Comparison of ENCODE assay signal across 8 mouse cellular contexts in genomic region chr11:75630645-75631229, GRCm38 (mm10). TPM values are rescaled to one million over a fixed set of nuclear protein-coding genes. Genes with fewer than 3 reads are reported as not detected.
A peak's percentile ranks its signal among the peaks of the same experiment; 100 is the strongest.
DNase-seq lines count a peak whose midpoint lies in the region; ATAC-seq and TF ChIP-seq lines count a peak whose summit lies in the region.

TSS of gene Inpp5k (plus strand) at chr11:75630988.

- TF ChIP-seq EP300 in CH12.LX (IDR thresholded peaks at IDR 0.05; ENCODE audit: low read length), result no peak

- dilution Hi-C loops in CH12.LX (cut with MboI; ENCODE audit: extremely low pct_ligation_motif_present, extremely low pct_unique_long_range_greater_than_20kb, low sequenced_read_pairs), result no loop called here

- no peaks in the 10 kb centered on the region for H3K27me3 ChIP-seq in CH12.LX (replicated peaks)
- no peaks in the 10 kb centered on the region for H3K27me3 ChIP-seq in forebrain, embryonic 11.5 days (ENCODE audit: control insufficient read depth, insufficient read depth, low read length)
- no peaks in the 10 kb centered on the region for H3K27me3 ChIP-seq in heart, embryonic 16.5 days (ENCODE audit: control insufficient read depth, insufficient read depth, low read length)
- H3K27me3 ChIP-seq in liver, embryonic 15.5 days, result no peaks in the 10 kb centered on the region
- no peaks in the 10 kb centered on the region for H3K27me3 ChIP-seq in neural tube, embryonic 12.5 days (replicated peaks)

- H3K79me2 ChIP-seq in CH12.LX (replicated peaks; ENCODE audit: control insufficient read depth, extremely low read depth, insufficient read depth, poor library complexity, severe bottlenecking), result no peaks in the 10 kb centered on the region

- no peaks in the 10 kb centered on the region for H3K9me3 ChIP-seq in CH12.LX (replicated peaks; ENCODE audit: low read length)
- H3K9me3 ChIP-seq in forebrain, embryonic 11.5 days (ENCODE audit: control insufficient read depth, low read length), result no peaks in the 10 kb centered on the region
- no peaks in the 10 kb centered on the region for H3K9me3 ChIP-seq in heart, embryonic 16.5 days (replicated peaks; ENCODE audit: control insufficient read depth, low read length)
- no peaks in the 10 kb centered on the region for H3K9me3 ChIP-seq in liver, embryonic 15.5 days (replicated peaks)
- no peaks in the 10 kb centered on the region for H3K9me3 ChIP-seq in neural tube, embryonic 12.5 days

- TF ChIP-seq CTCF in CH12.LX (conservative IDR thresholded peaks at IDR 0.05 in 1 of 2, IDR thresholded peaks at IDR 0.05 in 1 of 2; ENCODE audit: low read depth in 2 of 2, low read length in 2 of 2), result no peak

- under 1% methylated on average over 53 of the region's 53 CpGs for WGBS in forebrain, embryonic 11.5 days
- under 1% methylated on average over 53 of the region's 53 CpGs for WGBS in heart, embryonic 16.5 days
- WGBS in liver, embryonic 15.5 days (ENCODE audit: insufficient replicate concordance), result under 1% methylated on average over 53 of the region's 53 CpGs
- WGBS in neural tube, embryonic 12.5 days, result under 1% methylated on average over 53 of the region's 53 CpGs

- H3K27ac ChIP-seq in CH12.LX (ENCODE audit: insufficient read depth, low read depth), result peak within 1 kb of the TSS; percentile 61
- H3K27ac ChIP-seq in forebrain, embryonic 11.5 days (ENCODE audit: low read depth, low read length), result peak within 1 kb of the TSS; percentile 55
- peak within 1 kb of the TSS; percentile 94 for H3K27ac ChIP-seq in heart, embryonic 16.5 days (ENCODE audit: low read length)
- peak within 1 kb of the TSS; percentile 83 for H3K27ac ChIP-seq in liver, embryonic 15.5 days (replicated peaks)
- H3K27ac ChIP-seq in neural tube, embryonic 12.5 days, result no peak within 1 kb of the TSS

- H3K4me3 ChIP-seq in CH12.LX (replicated peaks in 1 of 3; ENCODE audit: low read depth in 2 of 3, low read length in 2 of 3, poor library complexity in 1 of 3), result peak within 1 kb of the TSS; percentile 68 to 81 (median 79)
- peak within 1 kb of the TSS; percentile 63 for H3K4me3 ChIP-seq in forebrain, embryonic 11.5 days (ENCODE audit: low read depth, low read length)
- peak within 1 kb of the TSS; percentile 91 for H3K4me3 ChIP-seq in heart, embryonic 16.5 days (ENCODE audit: low read length)
- H3K4me3 ChIP-seq in liver, embryonic 15.5 days (replicated peaks), result peak within 1 kb of the TSS; percentile 81
- peak within 1 kb of the TSS; percentile 51 for H3K4me3 ChIP-seq in neural tube, embryonic 12.5 days

- TF ChIP-seq RAD21 in CH12.LX (IDR thresholded peaks at IDR 0.05; ENCODE audit: low read depth, low read length), result no peak

- peak within 1 kb of the TSS; percentile 85 for H3K4me2 ChIP-seq in CH12.LX (ENCODE audit: insufficient read depth, low read depth, poor library complexity, severe bottlenecking)
- peak within 1 kb of the TSS; percentile 76 for H3K4me2 ChIP-seq in forebrain, embryonic 11.5 days (ENCODE audit: low read depth, low read length, severe bottlenecking)
- H3K4me2 ChIP-seq in heart, embryonic 16.5 days (ENCODE audit: low read depth, low read length), result peak within 1 kb of the TSS; percentile 95
- peak within 1 kb of the TSS; percentile 89 for H3K4me2 ChIP-seq in liver, embryonic 15.5 days
- H3K4me2 ChIP-seq in neural tube, embryonic 12.5 days (replicated peaks), result peak within 1 kb of the TSS; percentile 83

- H3K9ac ChIP-seq in CH12.LX (ENCODE audit: insufficient read depth, low read depth), result peak within 1 kb of the TSS; percentile 91
- H3K9ac ChIP-seq in forebrain, embryonic 11.5 days (ENCODE audit: low read length), result peak within 1 kb of the TSS; percentile 67
- peak within 1 kb of the TSS; percentile 84 for H3K9ac ChIP-seq in heart, embryonic 16.5 days (ENCODE audit: low read length)
- H3K9ac ChIP-seq in liver, embryonic 15.5 days, result peak within 1 kb of the TSS; percentile 78
- peak within 1 kb of the TSS; percentile 74 for H3K9ac ChIP-seq in neural tube, embryonic 12.5 days

- ATAC-seq in forebrain, embryonic 11.5 days (replicated peaks; ENCODE audit: low FRiP score), result peak; percentile 99
- peak; percentile 98 for ATAC-seq in heart, embryonic 16.5 days (replicated peaks; ENCODE audit: extremely low read depth, insufficient read depth, low FRiP score)
- peak; percentile 99 for ATAC-seq in liver, embryonic 15.5 days (ENCODE audit: insufficient read depth)
- peak; percentile 99 for ATAC-seq in neural tube, embryonic 12.5 days (ENCODE audit: low FRiP score, low read depth)

- peaks cover 5 to 38% of the 10 kb centered on the region in 2 experiments; a peak in 3 of 4 replicates for H3K4me1 ChIP-seq in CH12.LX (ENCODE audit: control insufficient read depth in 1 of 2, insufficient read depth in 2 of 2)
- peaks cover 6% of the 10 kb centered on the region; the same call in 1 of the 2 replicates for H3K4me1 ChIP-seq in forebrain, embryonic 11.5 days (replicated peaks; ENCODE audit: control insufficient read depth, insufficient read depth, low read length)
- peaks cover 18% of the 10 kb centered on the region for H3K4me1 ChIP-seq in heart, embryonic 16.5 days (ENCODE audit: control insufficient read depth, insufficient read depth, low read length)
- peaks cover 37% of the 10 kb centered on the region for H3K4me1 ChIP-seq in liver, embryonic 15.5 days (replicated peaks)
- H3K4me1 ChIP-seq in neural tube, embryonic 12.5 days, result peaks cover 24% of the 10 kb centered on the region

- peak; percentile 98 for DNase-seq in CH12.LX (ENCODE audit: extremely low read depth)
- DNase-seq in c-Kit-positive CD71-positive TER-119-negative erythroid progenitor cells, embryonic 14.5 days (ENCODE audit: low read depth), result peak; percentile 96
- peak; percentile 97 for DNase-seq in forebrain, embryonic 11.5 days (ENCODE audit: low spot score)
- DNase-seq in kidney, postnatal 36 days, result peak; percentile 97 to 98
- peak; percentile 98 for DNase-seq in telencephalon, adult 2 months (ENCODE audit: low read depth, low spot score)

- H3K36me3 ChIP-seq in CH12.LX (replicated peaks in 1 of 2; ENCODE audit: control insufficient read depth in 1 of 2, insufficient read depth in 1 of 2, low read length in 1 of 2), result peaks cover 45 to 71% of the 10 kb centered on the region in 2 experiments
- H3K36me3 ChIP-seq in forebrain, embryonic 11.5 days (ENCODE audit: control insufficient read depth, insufficient read depth, low read length), result peaks cover 3% of the 10 kb centered on the region; the same call in 1 of the 2 replicates
- H3K36me3 ChIP-seq in heart, embryonic 16.5 days (ENCODE audit: control insufficient read depth, insufficient read depth), result peaks cover 24% of the 10 kb centered on the region
- H3K36me3 ChIP-seq in liver, embryonic 15.5 days (replicated peaks), result peaks cover 30% of the 10 kb centered on the region
- H3K36me3 ChIP-seq in neural tube, embryonic 12.5 days, result peaks cover 28% of the 10 kb centered on the region

- peak; percentile 99 for TF ChIP-seq POLR2A in CH12.LX (IDR thresholded peaks at IDR 0.05; ENCODE audit: low read depth, low read length)

- in situ Hi-C loops in CH12.LX (cut with MboI; ENCODE audit: low pct_ligation_motif_present, low pct_unique_long_range_greater_than_20kb, low sequenced_read_pairs), result no loop called here

TF ChIP-seq in CH12.LX, 34 proteins besides CTCF, POLR2A, EP300 and RAD21 (continues in another document):
- no peak for TF ChIP-seq ZNF384 (IDR thresholded peaks at IDR 0.05; ENCODE audit: low read depth, low read length)
- peak; percentile 36; the same call in 1 of the 2 replicates for TF ChIP-seq BHLHE40 (IDR thresholded peaks at IDR 0.05; ENCODE audit: low read depth, low read length)
- peak; percentile 81 for TF ChIP-seq MXI1 (IDR thresholded peaks at IDR 0.05; ENCODE audit: low read depth, low read length)
- TF ChIP-seq TCF12 (IDR thresholded peaks at IDR 0.05; ENCODE audit: low read depth, low read length), result peak; percentile 93
- TF ChIP-seq IRF4 (IDR thresholded peaks at IDR 0.05; ENCODE audit: low read depth, low read length), result peak; percentile 71
- TF ChIP-seq ZC3H11A (IDR thresholded peaks at IDR 0.05; ENCODE audit: low read depth, low read length), result no peak
- no peak for TF ChIP-seq CHD2 (IDR thresholded peaks at IDR 0.05; ENCODE audit: low read length)
- TF ChIP-seq CHD1 (IDR thresholded peaks at IDR 0.05; ENCODE audit: low read depth, low read length), result no peak
- no peak for TF ChIP-seq GABPA (IDR thresholded peaks at IDR 0.05; ENCODE audit: insufficient replicate concordance, low read depth, low read length)
- no peak for TF ChIP-seq PAX5 (IDR thresholded peaks at IDR 0.05; ENCODE audit: low read length)
- no peak for TF ChIP-seq JUN (IDR thresholded peaks at IDR 0.05; ENCODE audit: insufficient read depth, low read depth, low read length)
- peak; percentile 82; the same call in 1 of the 2 replicates for TF ChIP-seq E2F4 (IDR thresholded peaks at IDR 0.05; ENCODE audit: insufficient replicate concordance, low read depth, low read length)
- no peak for TF ChIP-seq ZKSCAN1 (IDR thresholded peaks at IDR 0.05; ENCODE audit: borderline replicate concordance, low read depth, low read length)
- TF ChIP-seq MAZ (IDR thresholded peaks at IDR 0.05; ENCODE audit: low read depth, low read length), result no peak
- peak; percentile 96 for TF ChIP-seq POLR2AphosphoS2 (IDR thresholded peaks at IDR 0.05; ENCODE audit: low read depth, low read length)
- peak; percentile 98 for TF ChIP-seq ELF1 (IDR thresholded peaks at IDR 0.05; ENCODE audit: low read depth, low read length)
- TF ChIP-seq ETS1 (conservative IDR thresholded peaks at IDR 0.05; ENCODE audit: low read depth, low read length), result peak; percentile 29; the same call in 1 of the 2 replicates
- TF ChIP-seq MAX (IDR thresholded peaks at IDR 0.05; ENCODE audit: low read length), result peak; percentile 88
- no peak for TF ChIP-seq SMC3 (IDR thresholded peaks at IDR 0.05; ENCODE audit: low read depth, low read length)
- no peak for TF ChIP-seq RCOR1 (conservative IDR thresholded peaks at IDR 0.05; ENCODE audit: low read depth, low read length)
- no peak for TF ChIP-seq JUND (conservative IDR thresholded peaks at IDR 0.05; ENCODE audit: low read depth, low read length)
- no peak for TF ChIP-seq MYC (IDR thresholded peaks at IDR 0.05; ENCODE audit: low read depth, low read length)
- no peak for TF ChIP-seq MAFK (IDR thresholded peaks at IDR 0.05; ENCODE audit: insufficient replicate concordance, low read length)
- TF ChIP-seq HCFC1 (IDR thresholded peaks at IDR 0.05; ENCODE audit: low read depth, low read length), result peak; percentile 83

RNA-seq across cellular contexts. Expression of gene Inpp5k, which starts in this region (rescaled TPM):
- 25.5 and 31.2 TPM in 2 replicates for total RNA-seq in CH12.LX (2012; rRNA removed)
- 40.7 and 41.9 TPM in 2 replicates for total RNA-seq in CH12.LX (2014; rRNA removed)
- polyA plus RNA-seq in CH12.LX (2012; ENCODE audit: insufficient read length, low read depth), result 30.5 and 35.6 TPM in 2 replicates
- polyA plus RNA-seq in forebrain, embryonic 11.5 days (2014; fragmentation: Nextera tagmentation; extraction: Ambion mirVana), result 20.8 and 24.6 TPM in 2 replicates
- polyA plus RNA-seq in heart, embryonic 16.5 days (2015; fragmentation: Nextera tagmentation; extraction: Ambion mirVana), result 29.1 and 31.1 TPM in 2 replicates
- polyA plus RNA-seq in liver, embryonic 15.5 days (2015; fragmentation: Nextera tagmentation; extraction: Ambion mirVana), result 16.0 and 18.3 TPM in 2 replicates
- polyA plus RNA-seq in neural tube, embryonic 12.5 days (2016; fragmentation: Nextera tagmentation; extraction: Ambion mirVana), result 31.4 and 31.5 TPM in 2 replicates
